Mouse (Mus musculus): ENCODE data around the gene Nsmce4a.

The Nsmce4a gene

GRCm38 (mm10) chr7:130577388-130578003, 4.6 kb upstream of the Nsmce4a start, which contains the start of gene Tacc2:
Gene Tacc2 (plus strand): TSS chr7:130577438.
- no peak for DNase-seq

- no peak for DNase-seq
Observed at GRCm38 (mm10) chr7:130576981-130577380, 4.1 kb upstream of the Nsmce4a start.

GRCm38 (mm10) chr7:130574211-130574991, 1.5 kb upstream of the Nsmce4a start:
- no peak for DNase-seq

- DNase-seq, result no peak
Observed at GRCm38 (mm10) chr7:130573746-130574145, 828 bp upstream of the Nsmce4a start.

GRCm38 (mm10) chr7:130570472-130570871, 2.4 kb downstream of the Nsmce4a start:
- no peak for DNase-seq

GRCm38 (mm10) chr7:130568783-130569436, 4.0 kb downstream of the Nsmce4a start:
- no peak for DNase-seq

- no peak for DNase-seq
Observed at GRCm38 (mm10) chr7:130564596-130564995, 8.3 kb downstream of the Nsmce4a start.

- no peak for DNase-seq
Observed at GRCm38 (mm10) chr7:130563880-130564279, 9.0 kb downstream of the Nsmce4a start.

- no peak for DNase-seq
Observed at GRCm38 (mm10) chr7:130563276-130563675, 9.6 kb downstream of the Nsmce4a start.

GRCm38 (mm10) chr7:130560933-130561332, 12.0 kb downstream of the Nsmce4a start:
- no peak for DNase-seq

GRCm38 (mm10) chr7:130558592-130558991, 14.3 kb downstream of the Nsmce4a start:
- no peak for DNase-seq

- no peak for DNase-seq
Observed at GRCm38 (mm10) chr7:130555597-130555996, 17.3 kb downstream of the Nsmce4a start.

- no peak for DNase-seq
Observed at GRCm38 (mm10) chr7:130553321-130553720, 19.6 kb downstream of the Nsmce4a start.

- DNase-seq, result no peak
Observed at GRCm38 (mm10) chr7:130552780-130553179, 20.1 kb downstream of the Nsmce4a start.

- no peak for DNase-seq
Observed at GRCm38 (mm10) chr7:130547635-130548175, 25.2 kb downstream of the Nsmce4a start.

GRCm38 (mm10) chr7:130546791-130547484, 26.0 kb downstream of the Nsmce4a start:
- peak; percentile 81 to 86 for DNase-seq

GRCm38 (mm10) chr7:130546421-130546790, 26.5 kb downstream of the Nsmce4a start:
- DNase-seq, result no peak

- DNase-seq, result no peak
Observed at GRCm38 (mm10) chr7:130545893-130546292, 27.0 kb downstream of the Nsmce4a start.

- no peak for DNase-seq
Observed at GRCm38 (mm10) chr7:130545401-130545800, 27.5 kb downstream of the Nsmce4a start.

- no peak for DNase-seq
Observed at GRCm38 (mm10) chr7:130543181-130543580, 29.7 kb downstream of the Nsmce4a start.

GRCm38 (mm10) chr7:130540176-130540575, 32.7 kb downstream of the Nsmce4a start:
- DNase-seq, result no peak

- DNase-seq, result no peak
Observed at GRCm38 (mm10) chr7:130537068-130537467, 35.9 kb downstream of the Nsmce4a start.

- DNase-seq, result no peak
Observed at GRCm38 (mm10) chr7:130535174-130535573, 37.7 kb downstream of the Nsmce4a start.

Measured in thymus, adult 18-20 months (tissue).